17 mouse cellular contexts compared by ENCODE assay signal in the genomic region with DNA sequence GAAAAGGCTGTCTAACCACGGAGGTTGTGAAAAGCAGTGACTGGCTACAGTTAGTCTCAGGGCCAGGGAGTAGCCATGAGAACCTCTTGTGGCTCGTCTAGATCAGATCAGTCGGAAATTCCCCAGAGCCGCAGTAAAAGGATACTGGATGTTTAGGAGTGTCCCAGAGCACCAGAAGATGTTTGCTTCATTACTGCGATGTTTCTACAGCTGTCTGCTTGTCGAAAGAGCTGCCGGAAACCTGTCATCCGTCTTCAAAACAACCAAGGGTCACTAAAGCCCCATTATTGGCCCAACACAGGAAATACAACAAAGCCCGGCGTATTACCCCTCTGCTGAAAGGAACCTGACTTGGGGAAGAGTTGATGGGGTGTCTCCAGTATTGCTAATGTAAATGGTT.
DNase-seq lines count a peak whose midpoint lies in the region; ATAC-seq lines count a peak whose summit lies in the region.
"Had no signal": no experiment of that assay in that cellular context is flagged by ENCODE, and none has a peak within 500 bp of the region (broad histone marks: within the 10 kb centered on the region; RNA-seq: fewer than 3 reads in every experiment).

No protein-coding gene starts in this region.

- ATAC-seq in kidney, embryonic 14.5 days (ENCODE audit: low FRiP score, low TSS enrichment), result no peak
- ATAC-seq in forebrain, embryonic 15.5 days (replicated peaks), result no peak
- ATAC-seq: forebrain, embryonic 14.5 days; hindbrain, postnatal 0 days had no signal

- H3K36me3 ChIP-seq in kidney, embryonic 14.5 days (ENCODE audit: control insufficient read depth, insufficient read depth, low read length), result no peaks in the 10 kb centered on the region
- H3K36me3 ChIP-seq in forebrain, embryonic 15.5 days, result no peaks in the 10 kb centered on the region
- H3K36me3 ChIP-seq: liver, embryonic 13.5 days; neural tube, embryonic 12.5 days had no signal

- no peak overlapping the region for H3K4me3 ChIP-seq in kidney, embryonic 14.5 days (ENCODE audit: low read length)
- no peak overlapping the region for H3K4me3 ChIP-seq in forebrain, embryonic 15.5 days
- H3K4me3 ChIP-seq: erythroblast, embryonic 14.5 days; left cerebral cortex, adult 2 months; liver, embryonic 13.5 days; neural tube, embryonic 12.5 days had no signal

- H3K27me3 ChIP-seq in kidney, embryonic 14.5 days (ENCODE audit: control insufficient read depth, insufficient read depth, low read length), result no peaks in the 10 kb centered on the region
- H3K27me3 ChIP-seq in forebrain, embryonic 15.5 days, result no peaks in the 10 kb centered on the region
- H3K27me3 ChIP-seq: liver, embryonic 13.5 days; neural tube, embryonic 12.5 days had no signal

- H3K4me2 ChIP-seq in kidney, embryonic 14.5 days (replicated peaks; ENCODE audit: low read depth, low read length), result no peak overlapping the region
- H3K4me2 ChIP-seq in forebrain, embryonic 15.5 days (replicated peaks), result no peak overlapping the region
- H3K4me2 ChIP-seq: liver, embryonic 13.5 days; neural tube, embryonic 12.5 days had no signal

- no peaks in the 10 kb centered on the region for H3K4me1 ChIP-seq in kidney, embryonic 14.5 days (ENCODE audit: control insufficient read depth, insufficient read depth, low read length)
- no peaks in the 10 kb centered on the region for H3K4me1 ChIP-seq in forebrain, embryonic 15.5 days
- H3K4me1 ChIP-seq: liver, embryonic 13.5 days; neural tube, embryonic 12.5 days had no signal

- DNase-seq in kidney, adult 11 months, result peak; percentile 4
- DNase-seq in embryo, embryonic 10 days (ENCODE audit: low spot score), result peak; percentile 34
- peak; percentile 26 for DNase-seq in kidney, postnatal 10 days
- DNase-seq in lung, postnatal 4 days, result peak; percentile 45
- DNase-seq in urinary bladder, postnatal 10 days (ENCODE audit: low spot score), result no peak
- DNase-seq: cerebellum, postnatal 10 days; liver, embryonic 13.5 days; midbrain, embryonic 14.5 days; spleen, adult 18-20 months; thymus, adult 18-20 months had no signal

- no peak overlapping the region for H3K9ac ChIP-seq in kidney, embryonic 14.5 days (ENCODE audit: low read depth, low read length)
- H3K9ac ChIP-seq in forebrain, embryonic 15.5 days (replicated peaks), result no peak overlapping the region
- H3K9ac ChIP-seq: liver, embryonic 13.5 days; neural tube, embryonic 12.5 days had no signal

- H3K9me3 ChIP-seq in kidney, embryonic 14.5 days (ENCODE audit: control insufficient read depth, low read length), result no peaks in the 10 kb centered on the region
- no peaks in the 10 kb centered on the region for H3K9me3 ChIP-seq in forebrain, embryonic 15.5 days
- H3K9me3 ChIP-seq: liver, embryonic 13.5 days; neural tube, embryonic 12.5 days had no signal

- WGBS in kidney, embryonic 14.5 days, result 40% methylated on average over 10 of the region's 10 CpGs
- WGBS in forebrain, embryonic 15.5 days, result 82% methylated on average over 10 of the region's 10 CpGs

- no peak overlapping the region for H3K27ac ChIP-seq in kidney, embryonic 14.5 days (ENCODE audit: low read depth, low read length)
- no peak overlapping the region for H3K27ac ChIP-seq in forebrain, embryonic 15.5 days (replicated peaks)
- H3K27ac ChIP-seq: hindbrain, postnatal 0 days; left cerebral cortex, adult 2 months; liver, embryonic 13.5 days; neural tube, embryonic 12.5 days had no signal
